Mouse (Mus musculus) MEL (cell line): ENCODE data around the gene Tmem150c. TPM values are rescaled to one million over a fixed set of nuclear protein-coding genes. Genes with fewer than 3 reads are reported as not detected.

Experiments
- DNase-seq: peaks from one replicate; pipeline ENCODE4 v3.0.0; 2011; ENCODE audit warnings: low read depth, low spot score
- H3K27ac ChIP-seq: 2 replicates; pipeline ENCODE4 v1.5.1; 2012; ENCODE audit warnings: low read depth, mild to moderate bottlenecking, control low read depth, low read length, moderate library complexity; ENCODE audit not compliant: control insufficient read depth
- H3K27me3 ChIP-seq, 2 experiments: fragments of 150-350 bp in 1 of 2; sonication (generic) in 1 of 2; 2 replicates each; pipeline ENCODE4 v1.6.1; 2012; ENCODE audit warnings: low read length in 2 of 2, mild to moderate bottlenecking in 2 of 2, improper control_type of control experiment in 1 of 2, moderate library complexity in 1 of 2; ENCODE audit not compliant: insufficient read depth in 2 of 2, control insufficient read depth in 1 of 2
- H3K36me3 ChIP-seq, 2 experiments: 2 replicates each; pipeline ENCODE4 v1.6.1; 2012 to 2014; ENCODE audit warnings: low read length in 2 of 2, improper control_type of control experiment in 1 of 2, inconsistent platforms in 1 of 2, mild to moderate bottlenecking in 1 of 2; ENCODE audit not compliant: insufficient read depth in 2 of 2, control insufficient read depth in 1 of 2
- H3K4me1 ChIP-seq, 2 experiments: fragments of 150-350 bp in 1 of 2; sonication (generic) in 1 of 2; 2 replicates each; pipeline ENCODE4 v1.6.1; 2012; ENCODE audit warnings: low read length in 2 of 2, improper control_type of control experiment in 1 of 2, mild to moderate bottlenecking in 1 of 2; ENCODE audit not compliant: insufficient read depth in 2 of 2, control insufficient read depth in 1 of 2
- H3K4me3 ChIP-seq, 2 experiments: fragments of 150-350 bp in 1 of 2; sonication (generic) in 1 of 2; 2 replicates each; pipeline ENCODE4 v1.5.1; 2012; ENCODE audit warnings: low read depth in 2 of 2, low read length in 2 of 2, mild to moderate bottlenecking in 2 of 2, moderate library complexity in 2 of 2, control low read depth in 1 of 2, improper control_type of control experiment in 1 of 2; ENCODE audit not compliant: control insufficient read depth in 1 of 2, insufficient read depth in 1 of 2
- H3K79me2 ChIP-seq: 2 replicates; pipeline ENCODE4 v1.6.1; 2012; ENCODE audit warnings: mild to moderate bottlenecking, low read length, moderate library complexity; ENCODE audit not compliant: control insufficient read depth, poor library complexity, insufficient read depth
- H3K9ac ChIP-seq: 2 replicates; pipeline ENCODE4 v1.6.1; 2012; ENCODE audit warnings: low read depth, mild to moderate bottlenecking, control low read depth, low read length, moderate library complexity; ENCODE audit not compliant: control insufficient read depth, poor library complexity, severe bottlenecking
- H3K9me3 ChIP-seq: fragments of 150-350 bp; sonication (generic); replicated peaks from 2 replicates; pipeline ENCODE4 v1.6.1; 2012; ENCODE audit warnings: mild to moderate bottlenecking, low read length, improper control_type of control experiment, moderate library complexity; ENCODE audit not compliant: insufficient read depth
- BHLHE40 ChIP-seq: IDR thresholded peaks from 2 replicates; pipeline ENCODE4 v1.6.1; 2012; ENCODE audit warnings: low read depth, mild to moderate bottlenecking, inconsistent platforms, low read length, improper control_type of control experiment, borderline replicate concordance
- CHD1 ChIP-seq: IDR thresholded peaks from 2 replicates; pipeline ENCODE4 v1.6.1; 2012; ENCODE audit warnings: low read depth, mild to moderate bottlenecking, inconsistent platforms, low read length, improper control_type of control experiment
- E2F4 ChIP-seq: IDR thresholded peaks from 2 replicates; pipeline ENCODE4 v1.6.1; 2011; ENCODE audit warnings: low read depth, low read length, improper control_type of control experiment, borderline replicate concordance
- ELF1 ChIP-seq: IDR thresholded peaks from 2 replicates; pipeline ENCODE4 v1.6.1; 2014; ENCODE audit warnings: low read depth, mild to moderate bottlenecking, inconsistent platforms, low read length, improper control_type of control experiment, moderate library complexity
- EP300 ChIP-seq, 2 experiments: IDR thresholded peaks; 2 replicates each; pipeline ENCODE4 v1.6.1; 2011; ENCODE audit warnings: improper control_type of control experiment in 2 of 2, low read length in 2 of 2, low read depth in 1 of 2, mild to moderate bottlenecking in 1 of 2
- GATA1 ChIP-seq: IDR thresholded peaks from 2 replicates; pipeline ENCODE4 v1.6.1; 2011; ENCODE audit warnings: low read depth, low read length, improper control_type of control experiment
- HCFC1 ChIP-seq: IDR thresholded peaks from 2 replicates; pipeline ENCODE4 v1.6.1; 2012; ENCODE audit warnings: low read depth, mild to moderate bottlenecking, inconsistent platforms, low read length, improper control_type of control experiment, moderate library complexity
- JUND ChIP-seq: IDR thresholded peaks from 2 replicates; pipeline ENCODE4 v1.6.1; 2011; ENCODE audit warnings: low read depth, mild to moderate bottlenecking, improper control_type of control experiment, low read length
- MAFK ChIP-seq: IDR thresholded peaks from 2 replicates; pipeline ENCODE4 v1.6.1; 2011; ENCODE audit warnings: low read depth, mild to moderate bottlenecking, low read length, improper control_type of control experiment, borderline replicate concordance
- MAX ChIP-seq: IDR thresholded peaks from 2 replicates; pipeline ENCODE4 v1.6.1; 2011; ENCODE audit warnings: low read length, improper control_type of control experiment
- MAZ ChIP-seq: IDR thresholded peaks from 2 replicates; pipeline ENCODE4 v1.6.1; 2012; ENCODE audit warnings: low read depth, mild to moderate bottlenecking, inconsistent platforms, low read length, improper control_type of control experiment
- MEF2A ChIP-seq: IDR thresholded peaks from 2 replicates; pipeline ENCODE4 v1.6.1; 2014; ENCODE audit warnings: low read depth, mild to moderate bottlenecking, inconsistent platforms, low read length, improper control_type of control experiment; ENCODE audit not compliant: poor library complexity, insufficient replicate concordance, severe bottlenecking; ENCODE audit errors: extremely low read depth
- POLR2AphosphoS2 ChIP-seq: IDR thresholded peaks from 2 replicates; pipeline ENCODE4 v1.6.1; 2011; ENCODE audit warnings: low read length, improper control_type of control experiment
- POLR2AphosphoS5 ChIP-seq: IDR thresholded peaks from 2 replicates; pipeline ENCODE4 v1.6.1; 2012; ENCODE audit warnings: low read depth, borderline replicate concordance, mild to moderate bottlenecking, inconsistent platforms, low read length, moderate library complexity, mixed read lengths
- RAD21 ChIP-seq: IDR thresholded peaks from 2 replicates; pipeline ENCODE4 v1.6.1; 2011; ENCODE audit warnings: mild to moderate bottlenecking, low read depth, low read length, improper control_type of control experiment
- SMC3 ChIP-seq: IDR thresholded peaks from 2 replicates; pipeline ENCODE4 v1.6.1; 2011; ENCODE audit warnings: low read depth, low read length, improper control_type of control experiment
- TAL1 ChIP-seq: IDR thresholded peaks from 2 replicates; pipeline ENCODE4 v1.6.1; 2012; ENCODE audit warnings: mild to moderate bottlenecking, inconsistent platforms, low read length, moderate library complexity, mixed read lengths
- TCF12 ChIP-seq: IDR thresholded peaks from 2 replicates; pipeline ENCODE4 v1.6.1; 2014; ENCODE audit warnings: low read depth, mild to moderate bottlenecking, inconsistent platforms, low read length, improper control_type of control experiment, moderate library complexity
- USF1 ChIP-seq: IDR thresholded peaks from 2 replicates; pipeline ENCODE4 v1.6.1; 2014; ENCODE audit warnings: low read depth, mild to moderate bottlenecking, inconsistent platforms, low read length, improper control_type of control experiment, moderate library complexity
- USF2 ChIP-seq, 2 experiments: IDR thresholded peaks; 2 replicates each; pipeline ENCODE4 v1.6.1; 2011 to 2012; ENCODE audit warnings: improper control_type of control experiment in 2 of 2, low read length in 2 of 2, borderline replicate concordance in 1 of 2, inconsistent platforms in 1 of 2, low read depth in 1 of 2, mild to moderate bottlenecking in 1 of 2; ENCODE audit not compliant: insufficient read depth in 1 of 2
- ZC3H11A ChIP-seq: IDR thresholded peaks from 2 replicates; pipeline ENCODE4 v1.6.1; 2012; ENCODE audit warnings: low read depth, mild to moderate bottlenecking, inconsistent platforms, low read length, improper control_type of control experiment
- ZMIZ1 ChIP-seq: IDR thresholded peaks from 2 replicates; pipeline ENCODE4 v1.6.1; 2012; ENCODE audit warnings: low read depth, mild to moderate bottlenecking, inconsistent platforms, low read length, improper control_type of control experiment, moderate library complexity
- polyA plus RNA-seq, 2 experiments: library from polyadenylated mRNA; stranded (reverse) in 1 of 2; unstranded in 1 of 2; fragments of >175 nt in 1 of 2; fragments of >200 nt in 1 of 2; gene quantifications; 2 replicates each; pipeline versions ENCODE4 v1.2.1 to v1.2.4; 2012; ENCODE audit warnings: low replicate concordance in 2 of 2, low read depth in 1 of 2; ENCODE audit not compliant: insufficient read length in 2 of 2, insufficient read depth in 1 of 2, missing spikeins in 1 of 2
- total RNA-seq: library from RNA; depleted of rRNA; stranded (reverse); fragments of 300-350 nt; gene quantifications from 2 replicates; pipeline ENCODE4 v1.2.3, GENCODE M21; 2012

Gene Tmem150c
- total and polyA plus RNA-seq, 3 experiments = 0.04 to 0.06 TPM; not detected in 1

DNA sequence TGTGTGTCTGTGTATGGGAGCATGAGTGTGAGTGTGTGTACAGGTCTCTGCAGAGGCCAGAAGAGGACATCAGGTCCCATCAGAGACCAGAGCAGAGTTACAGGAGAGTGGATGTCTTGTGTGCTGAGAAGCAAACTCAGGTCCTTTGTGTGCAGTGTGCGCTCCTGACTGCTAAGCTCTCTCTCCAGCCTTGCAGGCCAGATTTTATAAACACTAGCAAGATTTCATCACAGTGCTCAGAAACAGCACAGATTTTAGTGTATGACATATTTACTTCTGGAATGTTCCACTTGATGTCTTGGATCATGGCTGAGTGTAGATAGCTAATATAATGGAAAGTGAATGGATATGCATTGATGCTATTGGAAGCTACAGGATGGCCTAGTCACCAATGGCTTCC is 57.2 kb downstream of the Tmem150c start:
- H3K9ac ChIP-seq = no peak overlapping the region
- TF ChIP-seq USF1 = no peak
- TF ChIP-seq MEF2A = no peak
- no peak for TF ChIP-seq ZMIZ1
- no peak for TF ChIP-seq TAL1
- no peak for TF ChIP-seq EP300 (IDR thresholded peaks at IDR 0.05; ENCODE audit: low read depth in 1 of 2, low read length in 2 of 2)
- no peak for TF ChIP-seq POLR2AphosphoS2
- TF ChIP-seq MAX = no peak
- no peak for TF ChIP-seq GATA1
- no peak for TF ChIP-seq HCFC1
- no peak for TF ChIP-seq JUND
- TF ChIP-seq, all 39 proteins: peak for 0
- Histone ChIP-seq H3K4me3 (no peak overlapping the region), H3K36me3 (no peaks in the 10 kb centered on the region), H3K4me1 (no peaks in the 10 kb centered on the region), H3K79me2 (no peaks in the 10 kb centered on the region), H3K27me3 (peaks cover 0 to 2% of the 10 kb centered on the region in 2 experiments; a peak in 1 of 4 replicates), H3K27ac (no peak overlapping the region), H3K9me3 (no peaks in the 10 kb centered on the region)
- DNase-seq = no peak

DNA sequence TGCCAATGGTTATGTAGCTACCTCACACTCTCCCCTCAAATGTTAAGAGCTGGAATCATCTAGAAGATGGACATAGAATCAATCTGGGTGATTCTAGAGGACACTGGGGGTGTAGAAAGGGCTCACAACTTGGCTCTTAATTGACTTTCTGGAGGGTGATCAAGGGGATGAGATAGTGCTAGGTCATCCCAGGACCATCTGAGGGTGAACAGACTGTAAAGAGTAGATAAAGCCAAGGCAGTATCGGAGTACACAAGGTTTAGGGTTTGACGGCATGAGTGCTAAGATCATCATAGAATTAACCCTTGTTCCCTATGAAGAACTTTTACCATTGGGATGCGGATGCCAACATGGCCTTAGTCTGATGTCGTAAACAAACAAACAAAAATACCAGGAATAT is 61.6 kb downstream of the Tmem150c start:
- no peak overlapping the region for H3K4me3 ChIP-seq
- H3K27ac ChIP-seq = no peak overlapping the region
- no peak for DNase-seq
- H3K4me1 ChIP-seq = no peaks in the 10 kb centered on the region
- H3K36me3 ChIP-seq = no peaks in the 10 kb centered on the region
- no peak for TF ChIP-seq MAX
- TF ChIP-seq USF2 (IDR thresholded peaks at IDR 0.05; ENCODE audit: borderline replicate concordance in 1 of 2, insufficient read depth in 1 of 2, low read depth in 1 of 2, low read length in 2 of 2) = no peak
- no peak for TF ChIP-seq CHD1
- TF ChIP-seq USF1 = no peak
- no peak for TF ChIP-seq E2F4
- TF ChIP-seq ELF1 = no peak
- TF ChIP-seq SMC3 = no peak
- no peak for TF ChIP-seq RAD21
- TF ChIP-seq MAZ = no peak
- no peak for TF ChIP-seq TCF12
- no peak for TF ChIP-seq BHLHE40
- no peak for TF ChIP-seq ZC3H11A
- no peak for TF ChIP-seq ZMIZ1
- no peak for TF ChIP-seq JUND
- no peak for TF ChIP-seq POLR2AphosphoS5
- no peak for TF ChIP-seq EP300 (IDR thresholded peaks at IDR 0.05; ENCODE audit: low read depth in 1 of 2, low read length in 2 of 2)
- TF ChIP-seq MAFK = no peak
- no peaks in the 10 kb centered on the region for H3K79me2 ChIP-seq
- H3K9ac ChIP-seq = no peak overlapping the region
- H3K9me3 ChIP-seq = no peaks in the 10 kb centered on the region
- peaks cover 0 to 2% of the 10 kb centered on the region in 2 experiments; a peak in 2 of 4 replicates for H3K27me3 ChIP-seq
